Mouse (Mus musculus) MN1 (cell line): Measurements from ENCODE around the gene Rwdd4a.

ENCODE experiments used
- DNase-seq: peaks from one replicate; pipeline ENCODE4 v3.0.0-alpha.2; 2016; ENCODE audit warnings: low spot score

Rwdd4a gene

DNA sequence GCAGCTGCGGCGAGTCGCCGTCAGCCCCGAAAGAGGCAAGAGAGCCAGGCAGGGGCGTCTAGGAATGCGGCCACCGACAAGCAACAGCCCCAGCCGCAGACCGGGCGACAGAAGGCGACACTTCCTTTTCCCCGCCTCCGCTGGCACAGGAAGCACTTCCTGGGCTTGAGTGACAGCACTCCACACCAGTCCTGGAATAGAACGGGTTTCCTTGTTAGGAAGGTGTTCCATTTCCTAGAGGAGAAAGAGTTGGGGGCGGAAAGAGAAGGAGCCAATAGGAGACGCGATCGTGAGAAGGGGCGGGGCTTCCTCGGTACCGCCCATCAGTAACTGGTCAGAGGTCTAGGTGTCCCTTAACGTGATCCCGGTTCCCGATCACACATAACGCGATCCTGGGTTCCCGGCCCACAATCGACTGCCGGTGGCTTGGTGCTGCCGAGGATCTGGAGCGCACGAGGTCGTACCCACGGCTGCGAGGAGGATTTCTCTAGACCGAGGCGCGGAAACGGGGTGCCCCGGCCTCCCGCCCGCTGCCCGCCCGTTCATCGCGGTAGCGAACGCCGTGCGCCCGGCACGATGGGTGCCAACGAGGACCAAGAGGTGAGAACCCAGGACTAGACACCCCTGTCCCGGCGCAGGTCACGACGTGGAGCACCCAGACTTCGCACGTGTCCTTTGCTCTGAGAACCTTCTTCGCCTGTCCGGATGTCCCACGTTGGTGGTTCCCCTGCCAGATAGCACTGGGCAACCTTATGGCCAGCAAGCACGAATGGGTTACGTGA lies at the start of gene Rwdd4a, which contains the start of gene Trappc11:
TSS of gene Rwdd4a (plus strand) at position 321 of the 782 bp plus-strand sequence.
TSS of gene Trappc11 (minus strand) at position 127 of the 782 bp plus-strand sequence.
- DNase-seq: peak; percentile 99

DNA sequence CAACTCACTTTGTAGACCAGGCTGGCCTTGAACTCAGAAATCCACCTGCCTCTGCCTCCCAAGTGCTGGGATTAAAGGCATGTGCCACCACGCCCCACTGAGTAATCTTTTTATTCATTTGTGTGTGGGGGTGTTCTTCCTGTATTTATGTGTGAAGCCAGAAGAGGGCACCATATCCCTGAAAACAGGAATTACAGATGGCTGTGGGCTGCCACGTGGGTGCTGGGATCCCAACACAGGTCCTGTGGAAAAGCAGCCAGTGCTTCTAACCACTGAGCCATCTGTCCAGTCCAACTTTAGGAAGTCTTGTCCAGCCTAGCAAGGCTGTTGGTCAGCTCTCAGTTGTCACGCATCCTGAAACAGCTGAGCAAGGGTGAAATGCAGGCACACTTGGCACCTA lies 46.2 kb upstream of the Rwdd4a start:
- no peak for DNase-seq

DNA sequence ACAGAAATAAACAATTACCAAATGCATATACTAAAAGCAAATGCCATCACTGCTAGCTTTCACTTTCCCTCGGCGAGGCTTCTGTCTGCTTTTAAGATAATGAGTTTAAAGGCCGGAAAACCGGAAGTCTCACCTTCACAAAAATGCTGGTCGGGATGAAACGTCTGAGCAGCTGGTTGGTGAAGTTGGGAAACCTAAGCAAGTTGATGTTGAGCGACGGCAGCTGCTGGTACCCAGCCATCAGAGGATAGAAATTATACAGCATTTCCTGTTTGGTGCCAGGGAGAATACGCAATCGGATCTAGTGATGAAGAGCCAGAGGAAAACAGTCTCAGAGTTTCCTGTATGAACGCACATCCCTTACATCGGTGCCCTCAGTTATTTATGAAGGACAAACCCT lies 40.4 kb upstream of the Rwdd4a start:
- DNase-seq: no peak

DNA sequence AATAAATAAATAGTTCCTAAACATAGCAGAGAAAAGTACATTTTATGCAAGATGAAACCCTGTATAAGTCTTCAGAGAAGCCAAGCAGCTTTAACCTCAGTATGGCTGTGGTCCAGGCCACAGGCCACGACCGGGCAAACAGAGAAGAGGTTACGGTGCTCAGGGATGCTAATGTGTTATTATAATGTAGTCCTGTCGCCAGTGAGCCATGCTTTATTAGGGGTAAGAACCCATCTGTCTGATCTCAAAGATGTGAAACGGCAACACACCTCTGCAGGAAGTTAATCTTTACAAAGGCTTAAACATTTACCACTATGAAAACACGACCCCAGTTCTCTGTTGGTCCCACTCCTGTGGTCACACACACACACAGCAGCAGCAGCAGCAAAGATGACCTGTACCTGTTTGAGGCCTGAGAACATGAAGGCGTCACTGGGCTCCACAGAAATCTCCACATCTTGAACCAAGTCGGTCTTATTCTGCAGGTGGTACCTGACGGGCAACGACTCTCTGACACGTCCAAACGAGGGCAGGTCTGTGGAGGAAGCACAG lies 38.8 kb upstream of the Rwdd4a start:
- DNase-seq: no peak

DNA sequence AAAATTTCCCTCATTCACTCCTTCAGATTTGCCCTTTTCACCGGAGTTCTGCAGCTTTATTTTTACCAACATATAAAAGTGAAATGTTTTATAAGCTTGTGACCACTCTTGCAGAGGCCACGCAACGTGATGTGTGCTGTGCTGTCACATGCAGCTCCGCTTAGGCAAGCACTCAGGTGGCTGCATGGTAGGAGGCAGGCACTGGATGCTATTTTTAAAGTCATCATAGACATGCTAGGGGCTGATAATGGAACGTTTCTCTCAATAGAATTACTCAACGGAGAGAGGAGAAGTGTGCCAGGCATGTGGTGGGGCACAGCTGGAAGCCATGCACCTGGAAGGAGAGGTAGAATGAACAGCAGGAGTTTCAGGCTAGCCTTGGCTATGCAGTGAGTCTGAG lies 38.0 kb upstream of the Rwdd4a start:
- no peak for DNase-seq

DNA sequence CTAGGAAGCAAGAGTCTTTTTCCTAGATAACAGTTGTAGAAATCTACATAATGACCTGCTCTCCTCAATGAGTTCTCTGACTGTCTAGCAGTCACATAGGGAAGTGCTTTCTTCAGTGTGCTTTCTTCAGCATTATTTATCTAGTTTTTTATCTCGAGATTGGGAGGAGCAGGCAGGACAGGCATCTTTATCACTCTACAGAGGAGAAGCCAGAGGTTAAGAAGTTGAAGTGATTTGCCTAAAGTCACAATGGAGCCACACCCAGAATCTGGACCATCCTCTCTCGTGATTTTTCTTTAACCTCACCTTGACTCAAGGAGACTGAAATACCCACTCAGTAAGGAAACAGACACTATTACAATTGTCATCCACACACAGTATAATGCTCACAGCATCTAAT lies 31.5 kb upstream of the Rwdd4a start:
- no peak for DNase-seq

DNA sequence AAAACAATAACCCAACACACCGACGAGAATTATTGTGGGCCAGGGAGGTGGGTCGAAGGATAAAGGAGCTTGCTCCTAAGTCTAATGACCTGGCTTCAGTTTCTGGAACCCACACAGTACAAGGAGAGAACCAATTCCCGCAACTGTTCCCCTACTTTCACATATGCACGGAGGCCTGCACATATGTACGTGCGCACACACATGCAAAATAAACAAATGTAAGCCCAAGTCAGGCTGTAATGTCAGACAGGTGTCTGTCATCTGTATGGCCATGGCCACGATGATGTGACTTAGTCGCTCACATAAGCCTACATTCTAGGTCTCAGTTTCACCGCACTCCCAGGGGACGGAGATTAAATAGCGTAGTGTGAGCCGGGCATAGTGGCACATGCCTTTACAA lies 30.9 kb upstream of the Rwdd4a start:
- no peak for DNase-seq

DNA sequence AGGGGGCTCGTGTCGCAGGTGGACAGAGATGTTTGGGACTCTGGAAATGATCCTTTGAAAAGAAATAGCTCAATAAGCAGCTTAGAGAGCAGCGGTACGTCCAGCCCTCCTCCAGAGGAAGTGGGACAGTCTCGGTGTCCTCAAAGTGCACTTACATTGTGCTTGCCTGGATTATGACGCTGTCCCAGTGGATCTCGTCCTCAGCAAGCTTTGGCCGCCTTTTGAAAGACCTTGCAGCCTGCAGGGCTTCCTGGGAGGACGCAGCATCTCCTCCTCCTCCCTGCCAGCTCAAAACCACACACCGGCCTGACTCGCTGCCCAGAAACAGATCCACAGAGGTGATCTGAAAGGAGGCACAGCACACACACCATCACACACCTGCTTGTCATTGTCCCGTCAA lies 28.0 kb upstream of the Rwdd4a start:
- no peak for DNase-seq

DNA sequence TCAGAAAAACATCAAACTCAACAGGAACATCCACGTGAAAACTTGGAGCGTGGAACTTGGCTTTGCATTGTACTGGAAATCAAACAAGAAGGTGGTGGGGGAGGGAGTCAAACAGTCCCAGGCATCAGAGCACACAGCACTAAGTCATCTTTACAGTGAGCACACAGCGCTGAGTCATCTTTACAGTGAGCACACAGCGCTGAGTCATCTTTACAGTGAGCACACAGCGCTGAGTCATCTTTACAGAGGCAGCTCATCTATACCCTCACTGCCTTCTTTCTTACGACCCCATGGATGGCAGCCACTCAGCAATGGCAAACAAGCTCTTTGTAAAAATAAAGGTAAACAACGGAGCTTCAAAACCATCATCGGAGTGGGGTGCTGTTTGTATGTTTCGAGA lies 22.5 kb upstream of the Rwdd4a start:
- DNase-seq: no peak

DNA sequence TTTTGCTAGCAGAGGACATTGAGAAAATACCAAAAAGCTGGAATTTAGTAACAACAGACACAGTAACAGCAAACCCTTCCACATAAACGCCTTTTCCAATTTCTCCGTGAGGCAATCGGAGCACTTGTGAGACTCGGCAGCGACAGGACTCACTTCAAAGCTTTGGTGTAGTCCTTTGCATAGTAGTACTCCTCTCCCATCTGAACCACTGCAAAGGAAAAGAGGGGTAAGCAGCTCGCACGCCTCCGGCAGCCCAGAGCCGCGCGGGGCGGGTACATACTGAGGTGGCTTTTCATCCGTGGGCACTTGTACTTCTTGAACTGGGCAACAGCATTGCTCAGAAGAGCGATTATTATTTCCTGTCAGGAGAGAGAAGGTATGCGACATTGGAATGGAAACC lies 19.9 kb upstream of the Rwdd4a start:
- DNase-seq: no peak

DNA sequence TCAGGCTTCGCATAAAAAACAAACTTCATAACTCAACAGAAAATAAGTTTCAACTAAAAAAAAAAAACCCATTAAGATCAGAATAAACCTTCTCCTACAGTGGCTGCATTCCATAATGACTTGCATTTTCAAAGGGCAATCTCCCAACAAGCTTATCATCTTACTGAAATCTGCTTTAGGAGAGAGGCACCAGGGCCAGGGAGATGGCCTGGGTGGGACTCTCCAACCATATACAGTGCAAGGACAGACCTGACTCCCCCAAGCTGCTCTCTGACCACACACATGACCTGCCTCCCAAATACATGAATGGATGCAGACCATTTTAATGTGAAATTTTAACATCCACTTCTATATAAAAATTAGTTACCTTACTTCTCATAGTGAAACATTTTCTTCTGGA lies 5.4 kb upstream of the Rwdd4a start:
- no peak for DNase-seq

DNA sequence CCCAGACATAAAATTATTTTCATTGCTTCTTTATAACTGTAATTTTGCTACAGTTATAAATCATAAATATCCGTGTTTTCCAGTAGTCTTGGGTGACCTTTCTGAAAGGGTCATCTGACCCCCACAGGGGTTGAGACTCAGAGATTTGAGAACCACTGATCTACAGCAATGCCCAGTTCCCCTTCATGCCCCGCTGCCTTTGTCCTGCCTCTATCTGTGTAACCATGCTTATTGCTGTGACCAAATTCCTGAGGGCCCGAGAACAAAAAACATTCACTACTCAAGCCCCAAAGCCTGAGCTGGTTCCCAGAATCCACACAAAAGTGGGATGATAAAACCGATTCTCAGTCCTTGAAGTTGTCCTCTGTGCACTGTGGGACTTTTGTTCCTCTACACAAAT lies 4.9 kb downstream of the Rwdd4a start:
- DNase-seq: no peak

DNA sequence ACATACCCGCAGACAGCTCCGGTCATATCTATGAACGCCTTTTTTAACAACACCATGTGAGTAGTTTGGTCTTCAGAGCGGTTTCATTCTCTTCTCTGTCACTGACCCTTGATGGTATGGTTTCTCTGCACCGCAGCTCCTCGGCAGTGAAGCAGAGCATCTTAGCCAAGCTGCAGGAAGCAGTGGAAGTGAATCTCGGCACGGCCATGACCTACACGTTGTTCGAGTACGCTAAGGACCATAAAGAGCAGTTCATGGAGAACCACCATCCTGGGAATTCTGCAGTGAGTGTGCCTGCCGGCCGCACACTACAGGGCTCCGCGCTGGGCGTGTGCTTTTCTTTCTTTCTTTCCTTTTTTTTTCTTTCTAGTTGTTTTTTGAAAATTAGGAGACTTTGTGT lies 9.3 kb downstream of the Rwdd4a start:
- no peak for DNase-seq

DNA sequence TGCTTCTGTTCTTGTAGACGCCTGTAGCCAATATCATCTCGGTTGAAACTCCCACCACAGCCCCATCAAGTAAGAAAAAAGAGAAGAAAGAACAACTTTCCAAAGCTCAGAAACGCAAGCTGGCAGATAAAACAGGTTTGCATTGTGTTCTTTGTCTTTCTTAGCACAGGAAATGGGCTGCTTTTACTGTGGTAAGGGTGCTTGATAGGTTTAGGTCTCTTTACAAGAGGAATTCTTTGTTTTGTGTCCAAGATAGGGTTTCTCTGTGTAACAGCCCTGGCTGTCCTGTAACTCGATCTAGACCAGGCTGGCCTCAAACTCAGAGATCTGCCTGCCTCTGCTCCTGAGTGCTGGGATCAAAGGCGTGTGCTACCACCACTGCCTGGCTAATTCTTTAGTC lies 10.6 kb downstream of the Rwdd4a start:
- no peak for DNase-seq

DNA sequence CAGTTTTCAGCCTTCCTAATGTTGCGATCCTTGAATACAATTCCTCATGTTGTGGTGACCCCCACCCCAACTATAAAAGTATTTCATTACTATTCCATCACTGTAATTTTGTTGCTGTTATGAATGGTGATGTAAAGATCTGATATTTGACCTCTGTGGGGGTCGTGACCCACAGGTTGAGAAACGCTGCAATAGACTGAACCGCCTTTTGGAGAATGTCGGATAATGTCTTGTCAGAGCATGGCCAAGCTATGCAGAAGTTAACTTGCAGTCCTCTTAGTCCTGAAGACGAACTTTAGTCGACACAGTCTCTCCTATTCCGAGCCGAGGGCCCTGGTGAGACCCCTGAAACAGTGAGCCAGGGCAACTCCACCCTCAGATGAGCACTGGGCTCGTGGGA lies 13.6 kb downstream of the Rwdd4a start:
- DNase-seq: no peak

DNA sequence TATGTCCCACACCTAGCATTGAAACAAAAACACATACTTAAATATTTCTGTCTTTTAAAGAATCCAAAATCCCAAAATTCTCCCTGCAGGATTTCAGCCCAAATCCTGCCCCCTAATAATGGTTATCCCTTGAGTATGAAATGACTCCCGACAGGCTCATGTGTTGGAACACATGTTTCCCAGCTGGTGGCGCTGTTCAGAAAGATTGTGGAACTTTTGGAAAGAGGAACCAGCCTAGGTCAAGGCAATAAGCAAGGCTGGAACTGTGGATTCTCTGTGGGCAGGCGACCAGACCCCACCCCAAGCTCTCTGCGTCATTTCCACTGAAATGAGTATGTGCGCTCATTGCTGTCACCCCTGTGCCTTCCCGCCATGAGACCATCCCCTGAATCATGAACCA lies 20.1 kb downstream of the Rwdd4a start:
- DNase-seq: no peak

DNA sequence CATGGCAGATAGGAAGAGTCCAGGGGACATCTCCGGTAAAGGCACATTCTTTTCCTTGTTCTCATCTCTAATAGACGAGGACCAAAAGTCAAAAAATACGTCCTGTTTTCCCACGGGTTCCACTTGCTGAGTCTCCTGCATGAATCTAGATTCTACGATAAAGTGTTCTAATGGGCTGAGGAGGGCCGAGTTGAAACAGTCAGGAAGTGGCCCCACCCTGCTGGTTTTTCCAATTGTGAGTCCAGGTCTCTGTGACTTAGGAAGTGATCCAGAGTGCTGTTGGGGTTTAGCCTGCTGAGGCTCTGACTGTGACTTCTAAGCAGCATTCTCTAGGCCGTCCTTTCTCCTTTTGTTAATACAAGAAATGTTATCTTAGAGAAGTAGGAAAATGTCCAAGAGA lies 23.0 kb downstream of the Rwdd4a start:
- DNase-seq: no peak

DNA sequence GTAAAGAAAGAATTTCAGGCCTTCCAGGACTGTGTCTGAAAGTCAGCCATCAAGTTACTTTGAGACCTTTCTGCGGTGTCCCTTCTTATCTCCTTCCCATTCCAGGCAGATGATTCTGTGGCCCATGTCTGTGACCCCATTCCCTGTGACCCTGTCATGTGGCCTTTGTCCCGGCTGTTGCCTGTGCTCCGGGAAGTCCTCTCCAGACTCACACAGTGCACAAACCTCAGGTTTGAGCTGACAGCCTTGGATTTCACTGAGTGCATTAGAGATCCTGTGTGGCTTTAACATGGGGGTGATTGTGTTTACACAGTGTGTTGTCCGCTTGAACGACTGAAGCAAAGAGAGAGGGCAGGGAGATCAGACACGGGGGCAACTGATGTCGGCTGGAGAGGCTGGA lies 24.8 kb downstream of the Rwdd4a start:
- no peak for DNase-seq

DNA sequence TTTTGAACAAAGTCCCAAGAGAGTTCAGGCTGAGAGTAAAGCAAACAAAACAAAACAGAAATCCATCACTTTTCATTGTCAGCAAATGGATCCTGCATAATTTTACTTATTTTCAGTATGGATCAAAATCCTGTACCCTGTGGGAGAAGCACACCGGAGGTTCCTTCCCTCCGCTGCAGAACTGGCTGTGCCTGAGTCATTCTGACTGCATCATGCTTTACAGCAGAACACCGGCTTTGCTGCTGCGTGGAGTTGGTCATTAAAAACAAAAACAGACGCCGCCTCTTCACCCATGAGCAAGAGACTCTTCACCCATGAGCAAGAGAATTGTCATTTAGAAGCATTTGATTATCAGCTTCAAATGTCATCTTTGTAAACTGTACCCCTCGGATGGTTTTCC lies 27.3 kb downstream of the Rwdd4a start:
- no peak for DNase-seq

DNA sequence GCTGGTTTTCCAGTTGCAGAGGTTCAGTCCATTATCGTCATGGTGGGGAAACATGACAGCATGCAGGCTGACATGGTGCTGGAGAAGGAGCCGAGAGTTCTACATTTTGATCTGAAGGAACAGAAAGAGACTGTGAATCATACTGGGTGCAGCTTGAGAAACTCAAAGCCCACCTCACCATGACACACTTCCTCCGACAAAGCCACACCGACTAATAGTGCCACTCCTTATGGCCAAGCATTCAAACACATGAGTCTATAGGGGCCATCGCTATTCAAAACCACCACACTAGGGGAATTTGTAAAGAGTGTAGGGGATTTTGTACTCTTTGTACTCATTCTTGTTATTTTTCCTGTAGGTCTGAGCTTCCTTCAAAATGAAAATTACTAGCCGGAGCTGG lies 33.1 kb downstream of the Rwdd4a start:
- DNase-seq: no peak

DNA sequence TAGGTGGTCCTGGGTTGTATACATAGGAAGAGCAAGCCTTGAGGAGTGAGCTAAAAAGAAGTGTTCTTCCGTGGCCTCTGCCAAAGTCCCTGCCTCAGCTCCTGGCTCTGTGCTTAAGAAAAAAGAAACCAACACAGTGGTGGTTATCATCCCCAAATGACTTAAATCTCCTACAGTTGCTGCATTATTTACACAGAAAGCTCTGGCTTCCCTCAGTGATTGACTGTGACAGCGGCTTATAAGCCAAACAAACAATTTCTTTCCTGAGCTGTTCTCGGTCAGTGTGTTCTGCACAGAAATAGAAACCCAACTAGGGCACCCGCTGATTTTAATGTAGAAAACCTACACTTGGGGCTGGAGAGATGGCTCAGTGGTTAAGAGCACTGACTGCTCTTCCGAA lies 34.6 kb downstream of the Rwdd4a start:
- DNase-seq: no peak

DNA sequence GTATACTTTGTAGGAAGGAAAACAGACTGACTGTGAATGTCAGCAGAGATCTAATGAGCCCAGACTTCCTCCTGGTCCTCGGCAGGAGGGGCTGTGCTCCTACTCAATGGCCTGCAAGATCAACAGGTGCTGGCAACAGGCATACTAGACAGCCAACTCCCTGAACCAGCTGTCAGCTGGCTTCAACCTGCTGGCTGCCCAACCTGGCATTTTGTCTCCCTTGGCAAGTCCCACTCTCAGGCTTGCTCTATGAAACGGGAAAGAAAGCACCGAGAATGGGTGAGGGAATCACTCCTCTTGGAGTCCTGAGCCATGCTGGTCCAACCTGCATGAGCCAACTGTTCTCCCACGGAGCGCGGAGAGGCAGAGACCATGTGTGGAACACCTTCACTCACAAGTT lies 36.7 kb downstream of the Rwdd4a start:
- no peak for DNase-seq

DNA sequence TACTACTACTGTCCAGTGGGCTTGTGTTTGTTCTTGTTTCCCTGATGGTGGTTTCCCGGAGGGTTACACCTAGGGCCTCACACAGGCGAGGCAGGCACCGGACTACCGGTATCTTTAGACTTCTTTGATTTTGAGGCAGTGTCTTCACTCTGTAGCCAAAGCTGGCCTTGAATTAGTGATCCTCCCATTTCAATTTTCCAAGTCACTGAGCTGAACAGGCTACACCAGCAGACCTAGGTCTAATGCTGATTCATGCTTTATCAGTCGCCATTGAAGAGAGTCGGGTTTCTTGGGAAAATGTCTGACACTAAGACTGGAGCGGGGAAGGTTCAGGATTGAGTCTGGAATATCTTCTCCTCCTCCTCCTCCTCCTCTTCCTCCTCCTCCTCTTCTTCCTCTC lies 40.0 kb downstream of the Rwdd4a start:
- no peak for DNase-seq

DNA sequence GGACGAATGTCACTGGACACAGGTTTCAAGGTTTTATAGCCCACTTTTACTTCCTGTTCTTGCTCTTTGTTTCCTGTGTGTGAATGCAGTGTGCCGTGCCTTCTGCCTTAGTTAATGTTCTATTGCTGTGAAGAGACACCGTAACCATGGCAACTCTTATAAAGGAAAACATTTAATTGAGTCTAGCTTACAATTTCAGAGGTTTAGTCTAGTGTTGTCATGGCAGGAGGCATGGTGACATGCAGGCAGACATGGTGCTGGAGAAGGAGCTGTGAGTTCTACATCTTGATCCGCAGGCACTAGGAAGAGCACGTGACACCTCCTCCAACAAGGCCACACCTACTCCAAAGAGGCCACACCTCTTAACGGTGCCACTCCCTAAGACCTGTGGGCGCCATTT lies 48.0 kb downstream of the Rwdd4a start:
- DNase-seq: no peak
